Mouse (Mus musculus) stomach, postnatal 0 days (tissue): ENCODE measurements around the gene Hoxc8.

Source experiments
- CTCF ChIP-seq: IDR thresholded peaks from 2 replicates; pipeline ENCODE4 v1.5.1; 2016; ENCODE audit warnings: antibody characterized with exemption, low read depth, mild to moderate bottlenecking, moderate library complexity
- EP300 ChIP-seq: optimal IDR thresholded peaks from 2 replicates; pipeline ENCODE3; 2016; ENCODE audit warnings: antibody characterized with exemption

GRCm38 (mm10) chr15:102999955-103000354 lies 9.5 kb downstream of the Hoxc8 start:
- TF ChIP-seq CTCF (no peak), EP300 (no peak)
